Mouse (Mus musculus) liver, postnatal 0 days (tissue): Measurements from ENCODE around the gene Col9a2.

ENCODE experiments used
- CTCF ChIP-seq: sonication (generic); IDR thresholded peaks from 2 replicates; pipeline ENCODE4 v1.5.1; 2016; ENCODE audit warnings: antibody characterized with exemption, low read depth
- EP300 ChIP-seq: IDR thresholded peaks from 2 replicates; pipeline ENCODE4 v1.6.1; 2016; ENCODE audit warnings: antibody characterized with exemption, low read depth, mild to moderate bottlenecking

DNA sequence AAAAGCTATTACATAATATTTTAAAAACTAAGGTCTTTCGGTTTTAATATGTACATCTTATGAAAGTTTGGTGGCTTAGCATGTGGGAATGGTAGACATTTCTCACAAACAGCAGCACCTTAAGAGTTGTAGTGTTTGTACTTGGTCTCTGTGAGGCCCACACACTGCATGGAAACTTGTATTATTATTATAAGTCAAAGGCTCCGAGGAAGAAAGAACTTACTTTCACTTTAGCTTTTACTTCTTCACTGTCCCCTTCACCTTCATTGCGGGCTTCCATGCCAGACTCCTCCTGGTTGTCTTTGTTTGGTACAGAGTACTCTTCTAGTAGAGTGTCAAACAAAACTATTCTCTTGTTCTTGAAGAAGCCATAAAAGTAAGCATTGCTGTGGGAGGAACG lies 35.1 kb downstream of the Col9a2 start:
- no peak for TF ChIP-seq CTCF
- no peak for TF ChIP-seq EP300
